Mouse (Mus musculus): Measurements from ENCODE around the gene Slc1a2. TPM values are rescaled to one million over a fixed set of nuclear protein-coding genes. Genes with fewer than 3 reads are reported as not detected.

Gene Slc1a2
- total and polyA plus RNA-seq, 3 experiments, result 0.12 to 0.50 (median 0.29) TPM

GRCm38 (mm10) chr2:102624538-102624937 lies 33.9 kb upstream of the Slc1a2 start:
- TF ChIP-seq EP300 (IDR thresholded peaks at IDR 0.05; ENCODE audit: insufficient read depth, low read depth, low read length) (no peak), POLR2A (IDR thresholded peaks at IDR 0.05; ENCODE audit: insufficient read depth, low read depth, low read length) (no peak), CTCF (IDR thresholded peaks at IDR 0.05) (no peak)

GRCm38 (mm10) chr2:102632361-102632760 lies 26.1 kb upstream of the Slc1a2 start:
- H3K27ac ChIP-seq, result no peak overlapping the region
- intact Hi-C loops (cut with DNase I), result no loop called here
- no peaks in the 10 kb centered on the region for H3K36me3 ChIP-seq (ENCODE audit: control insufficient read depth, insufficient read depth, low read length)
- TF ChIP-seq EP300 (IDR thresholded peaks at IDR 0.05; ENCODE audit: insufficient read depth, low read depth, low read length), result no peak
- no peak for TF ChIP-seq CTCF (IDR thresholded peaks at IDR 0.05)
- TF ChIP-seq POLR2A (IDR thresholded peaks at IDR 0.05; ENCODE audit: insufficient read depth, low read depth, low read length), result no peak
- no peaks in the 10 kb centered on the region; the same call in 1 of the 2 replicates for H3K4me1 ChIP-seq (ENCODE audit: control insufficient read depth, insufficient read depth, low read length)
- H3K9ac ChIP-seq (ENCODE audit: low read depth, low read length), result no peak overlapping the region
- no peaks in the 10 kb centered on the region for H3K79me2 ChIP-seq (replicated peaks; ENCODE audit: control insufficient read depth, insufficient read depth, low read length)
- H3K4me3 ChIP-seq, result no peak overlapping the region
- no peaks in the 10 kb centered on the region for H3K27me3 ChIP-seq (ENCODE audit: control insufficient read depth, insufficient read depth, low read length)
- DNase-seq, result no peak
- WGBS, result 84% methylated on average over 4 of the region's 4 CpGs

More at GRCm38 (mm10) chr2:102624538-102624937, 33.9 kb upstream of the Slc1a2 start:
- H3K79me2 ChIP-seq (replicated peaks; ENCODE audit: control insufficient read depth, insufficient read depth, low read length), result no peaks in the 10 kb centered on the region
- no peaks in the 10 kb centered on the region for H3K36me3 ChIP-seq (ENCODE audit: control insufficient read depth, insufficient read depth, low read length)
- no peaks in the 10 kb centered on the region for H3K27me3 ChIP-seq (ENCODE audit: control insufficient read depth, insufficient read depth, low read length)
- H3K27ac ChIP-seq, result no peak overlapping the region
- H3K9ac ChIP-seq (ENCODE audit: low read depth, low read length), result no peak overlapping the region
- intact Hi-C loops (cut with DNase I), result no loop called here
- WGBS, result 98% methylated on average over 1 of the region's 1 CpGs
- DNase-seq, result no peak
- H3K4me3 ChIP-seq, result no peak overlapping the region
- H3K4me1 ChIP-seq (ENCODE audit: control insufficient read depth, insufficient read depth, low read length), result no peaks in the 10 kb centered on the region

DNA sequence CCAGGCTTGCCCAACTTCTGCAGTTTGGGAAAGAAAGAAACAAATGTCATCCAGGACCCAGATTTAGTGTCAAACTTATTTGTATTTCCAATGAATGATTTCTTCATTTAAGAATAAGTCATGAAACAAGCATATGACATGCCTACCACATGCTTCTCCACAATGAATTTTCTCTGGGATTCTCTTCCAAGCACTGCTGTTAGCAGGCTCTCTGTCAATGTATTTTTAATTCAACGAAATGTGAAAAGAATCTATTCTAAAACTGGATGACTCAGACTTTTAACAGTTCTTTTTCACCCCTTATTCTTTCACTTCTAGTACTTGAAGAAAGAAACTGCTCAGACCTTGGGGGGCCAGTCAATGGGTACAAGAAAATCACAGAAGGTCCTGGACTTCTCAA lies 24.4 kb upstream of the Slc1a2 start:
- Histone ChIP-seq H3K4me3 (no peak overlapping the region), H3K9ac (ENCODE audit: low read depth, low read length) (no peak overlapping the region), H3K79me2 (replicated peaks; ENCODE audit: control insufficient read depth, insufficient read depth, low read length) (no peaks in the 10 kb centered on the region), H3K27me3 (ENCODE audit: control insufficient read depth, insufficient read depth, low read length) (no peaks in the 10 kb centered on the region), H3K36me3 (ENCODE audit: control insufficient read depth, insufficient read depth, low read length) (no peaks in the 10 kb centered on the region), H3K4me1 (ENCODE audit: control insufficient read depth, insufficient read depth, low read length) (no peaks in the 10 kb centered on the region; the same call in 1 of the 2 replicates), H3K27ac (no peak overlapping the region)
- intact Hi-C loops (cut with DNase I), result no loop called here
- no peak for DNase-seq
- 79% methylated on average over 1 of the region's 1 CpGs for WGBS
- TF ChIP-seq EP300 (IDR thresholded peaks at IDR 0.05; ENCODE audit: insufficient read depth, low read depth, low read length) (no peak), CTCF (IDR thresholded peaks at IDR 0.05) (no peak), POLR2A (IDR thresholded peaks at IDR 0.05; ENCODE audit: insufficient read depth, low read depth, low read length) (no peak)

GRCm38 (mm10) chr2:102635523-102636060 lies 22.9 kb upstream of the Slc1a2 start:
- intact Hi-C loops (cut with DNase I), result no loop called here
- H3K4me1 ChIP-seq (ENCODE audit: control insufficient read depth, insufficient read depth, low read length), result no peaks in the 10 kb centered on the region; the same call in 1 of the 2 replicates
- no peak for TF ChIP-seq CTCF (IDR thresholded peaks at IDR 0.05)
- no peak for TF ChIP-seq EP300 (IDR thresholded peaks at IDR 0.05; ENCODE audit: insufficient read depth, low read depth, low read length)
- no peak for TF ChIP-seq POLR2A (IDR thresholded peaks at IDR 0.05; ENCODE audit: insufficient read depth, low read depth, low read length)
- H3K27me3 ChIP-seq (ENCODE audit: control insufficient read depth, insufficient read depth, low read length), result no peaks in the 10 kb centered on the region
- H3K27ac ChIP-seq, result no peak overlapping the region
- no peak overlapping the region for H3K9ac ChIP-seq (ENCODE audit: low read depth, low read length)
- 62% methylated on average over 3 of the region's 3 CpGs for WGBS
- no peak for DNase-seq
- H3K4me3 ChIP-seq, result no peak overlapping the region
- H3K36me3 ChIP-seq (ENCODE audit: control insufficient read depth, insufficient read depth, low read length), result no peaks in the 10 kb centered on the region
- H3K79me2 ChIP-seq (replicated peaks; ENCODE audit: control insufficient read depth, insufficient read depth, low read length), result no peaks in the 10 kb centered on the region

GRCm38 (mm10) chr2:102636116-102636600 lies 22.3 kb upstream of the Slc1a2 start:
- Histone ChIP-seq H3K4me1 (ENCODE audit: control insufficient read depth, insufficient read depth, low read length) (no peaks in the 10 kb centered on the region; the same call in 1 of the 2 replicates), H3K27me3 (ENCODE audit: control insufficient read depth, insufficient read depth, low read length) (no peaks in the 10 kb centered on the region), H3K79me2 (replicated peaks; ENCODE audit: control insufficient read depth, insufficient read depth, low read length) (no peaks in the 10 kb centered on the region), H3K9ac (ENCODE audit: low read depth, low read length) (no peak overlapping the region), H3K27ac (no peak overlapping the region), H3K4me3 (no peak overlapping the region), H3K36me3 (ENCODE audit: control insufficient read depth, insufficient read depth, low read length) (no peaks in the 10 kb centered on the region)
- no peak for DNase-seq
- intact Hi-C loops (cut with DNase I), result no loop called here
- TF ChIP-seq EP300 (IDR thresholded peaks at IDR 0.05; ENCODE audit: insufficient read depth, low read depth, low read length) (no peak), CTCF (IDR thresholded peaks at IDR 0.05) (no peak), POLR2A (IDR thresholded peaks at IDR 0.05; ENCODE audit: insufficient read depth, low read depth, low read length) (no peak)
- WGBS, result 85% methylated on average over 7 of the region's 7 CpGs

- no peaks in the 10 kb centered on the region for H3K79me2 ChIP-seq (replicated peaks; ENCODE audit: control insufficient read depth, insufficient read depth, low read length)
- H3K9ac ChIP-seq (ENCODE audit: low read depth, low read length), result no peak overlapping the region
- no peaks in the 10 kb centered on the region for H3K36me3 ChIP-seq (ENCODE audit: control insufficient read depth, insufficient read depth, low read length)
- H3K4me1 ChIP-seq (ENCODE audit: control insufficient read depth, insufficient read depth, low read length), result no peaks in the 10 kb centered on the region; the same call in 1 of the 2 replicates
- WGBS, result 74% methylated on average over 5 of the region's 5 CpGs
- no peak for DNase-seq
- H3K4me3 ChIP-seq, result no peak overlapping the region
- intact Hi-C loops (cut with DNase I), result no loop called here
- TF ChIP-seq EP300 (IDR thresholded peaks at IDR 0.05; ENCODE audit: insufficient read depth, low read depth, low read length) (no peak), POLR2A (IDR thresholded peaks at IDR 0.05; ENCODE audit: insufficient read depth, low read depth, low read length) (no peak)
- H3K27me3 ChIP-seq (ENCODE audit: control insufficient read depth, insufficient read depth, low read length), result no peaks in the 10 kb centered on the region
- H3K27ac ChIP-seq, result no peak overlapping the region
These were observed 20.3 kb upstream of the Slc1a2 start for GRCm38 (mm10) chr2:102638140-102638539.

Measured in heart, adult 2 months (tissue).